Mouse (Mus musculus): ENCODE measurements around the gene Galnt17.

DNA sequence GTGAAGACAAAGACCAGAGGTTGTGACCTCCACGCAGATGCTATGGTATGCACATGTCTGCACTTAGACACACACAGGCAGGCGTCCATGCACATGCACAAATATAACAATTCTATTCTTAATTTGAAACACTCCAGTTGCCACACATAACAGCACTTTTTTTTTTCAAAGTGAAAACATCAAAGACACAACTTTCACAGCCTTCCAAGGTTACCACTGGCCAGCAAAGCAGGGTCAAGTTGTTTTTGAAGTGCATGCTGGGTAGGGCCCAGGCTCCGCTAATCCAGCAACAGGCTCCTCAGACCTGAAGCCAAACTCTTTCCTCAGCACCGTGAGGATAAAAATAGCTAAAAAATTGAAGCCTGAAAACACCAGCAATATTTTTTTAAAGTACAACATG is 357.9 kb downstream of the Galnt17 start:
- TF ChIP-seq CTCF (IDR thresholded peaks at IDR 0.05; ENCODE audit: low read depth, low read length) (no peak), POLR2A (IDR thresholded peaks at IDR 0.05; ENCODE audit: extremely low read depth, insufficient read depth, low read length) (no peak)

All from liver, adult 2 months (tissue).